Mouse (Mus musculus): ENCODE results near the gene Cacybp. TPM values are rescaled to one million over a fixed set of nuclear protein-coding genes. Genes with fewer than 3 reads are reported as not detected.

The Cacybp gene
- total RNA-seq (2014; fragmentation: Nextera tagmentation) (190 and 235 TPM in 2 replicates), total RNA-seq (2017) (361 and 387 TPM in 2 replicates)

DNA sequence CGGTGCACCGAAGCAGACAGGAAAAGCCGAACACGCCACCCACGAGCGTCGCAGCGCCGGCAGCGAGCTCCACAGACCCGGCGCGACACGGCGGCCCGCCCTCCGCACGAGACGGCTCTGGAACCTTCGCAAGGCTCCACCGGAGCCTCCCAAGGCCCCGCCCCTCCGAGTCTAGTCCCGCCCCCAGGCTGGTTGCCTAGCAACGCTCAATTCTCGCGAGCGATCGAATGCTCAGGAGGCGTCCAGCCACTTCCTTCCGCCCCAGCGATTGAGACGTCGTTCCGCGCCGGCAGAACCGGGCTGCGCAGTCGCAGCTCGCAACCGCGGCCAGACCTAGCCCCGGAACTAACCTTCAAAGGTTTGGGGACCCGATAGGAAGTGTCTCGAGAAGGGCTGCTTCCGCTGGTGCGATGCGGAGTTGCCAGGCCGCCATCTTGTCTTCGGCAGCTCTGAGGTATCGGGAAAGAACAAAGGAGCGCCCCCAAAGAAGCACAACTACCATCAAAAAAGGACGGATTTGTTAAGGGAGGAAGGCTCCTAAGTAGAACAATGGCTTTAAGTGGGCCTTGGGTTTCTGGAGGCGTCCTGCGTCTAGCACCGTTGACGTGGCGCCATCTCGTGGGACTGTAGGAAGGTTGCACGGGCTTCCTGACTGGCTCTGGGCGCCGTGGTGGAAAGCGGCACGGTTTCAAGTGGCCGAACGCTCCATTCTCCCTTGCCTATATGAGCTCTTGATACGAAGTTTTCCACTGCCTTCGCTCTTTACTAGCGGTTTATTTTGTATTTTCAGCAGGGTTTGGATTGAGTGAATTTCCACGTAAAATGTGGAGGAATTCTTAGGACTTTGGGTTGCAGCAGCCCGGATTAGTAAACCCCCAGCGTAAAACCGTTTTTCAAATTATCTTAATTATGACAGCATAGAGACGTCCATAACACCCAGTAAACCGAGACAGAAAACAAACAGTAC is at the start of gene Cacybp:
TSS of gene Cacybp (minus strand) at position 173 of the 967 bp plus-strand sequence.
- ATAC-seq (replicated peaks; ENCODE audit: low FRiP score, low TSS enrichment, poor library complexity, severe bottlenecking) = peak; percentile 90

GRCm38 (mm10) chr1:160262415-160262814 is 49.7 kb upstream of the Cacybp start:
- ATAC-seq (replicated peaks; ENCODE audit: low FRiP score, low TSS enrichment, poor library complexity, severe bottlenecking) = no peak

- ATAC-seq (replicated peaks; ENCODE audit: low FRiP score, low TSS enrichment, poor library complexity, severe bottlenecking) = no peak
Measured at GRCm38 (mm10) chr1:160261849-160262248, 49.2 kb upstream of the Cacybp start.

DNA sequence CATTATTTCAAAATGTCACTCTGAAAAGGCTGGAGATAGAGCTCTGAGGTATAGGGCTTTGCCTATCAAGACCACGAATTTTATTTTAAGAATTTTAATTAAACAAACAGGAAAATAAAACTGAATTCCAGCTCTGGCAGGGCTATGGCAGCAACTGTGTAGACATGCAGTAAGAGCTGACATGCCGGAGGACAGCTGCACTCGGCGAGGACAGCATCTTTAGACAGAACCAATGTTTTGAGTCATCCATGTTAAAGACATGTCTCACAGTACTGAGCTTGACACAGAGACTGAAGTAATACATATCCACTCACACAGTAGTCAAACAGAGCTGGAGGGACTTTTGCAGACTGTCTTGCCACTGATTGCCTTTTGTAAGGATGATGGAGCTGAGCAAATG is 47.9 kb upstream of the Cacybp start:
- no peak for ATAC-seq (replicated peaks; ENCODE audit: low FRiP score, low TSS enrichment, poor library complexity, severe bottlenecking)

DNA sequence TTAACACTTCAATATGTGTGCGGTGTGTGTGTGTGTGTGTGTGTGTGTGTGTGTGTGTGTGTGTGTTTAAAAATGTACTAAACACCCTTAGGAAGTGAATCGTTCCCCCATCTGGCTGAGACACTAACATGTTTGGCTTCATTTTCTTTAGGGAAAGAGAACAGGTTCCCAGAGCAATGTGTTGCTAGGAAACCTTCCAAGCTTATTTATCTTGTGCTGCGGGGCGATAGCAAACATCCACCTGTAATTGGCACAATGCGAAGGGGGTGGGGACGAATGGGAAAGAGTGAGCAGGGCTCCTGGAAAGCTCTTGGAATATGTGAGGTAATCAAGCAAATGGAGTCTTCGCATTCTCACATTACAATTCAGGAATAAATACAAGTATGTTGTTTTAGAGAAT is 47.2 kb upstream of the Cacybp start:
- no peak for ATAC-seq (replicated peaks; ENCODE audit: low FRiP score, low TSS enrichment, poor library complexity, severe bottlenecking)

DNA sequence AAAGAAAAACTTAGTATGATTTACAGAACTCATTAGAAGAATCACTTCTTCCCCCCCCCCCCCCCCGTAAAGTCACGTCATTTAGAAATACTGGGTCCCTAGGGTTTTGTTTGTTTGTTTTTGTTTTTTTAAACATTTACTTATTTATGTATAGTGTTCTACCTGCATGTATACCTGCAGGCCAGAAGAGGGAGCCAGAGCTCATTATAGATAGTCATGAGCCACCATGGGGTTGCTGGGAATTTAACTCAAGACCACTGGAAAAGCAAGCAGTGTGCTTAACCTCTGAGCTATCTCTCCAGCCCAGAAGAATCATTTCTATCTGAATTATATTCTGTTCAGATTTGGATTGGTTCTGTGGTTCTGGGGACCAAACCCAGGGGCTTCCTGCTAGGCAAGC is 40.4 kb upstream of the Cacybp start:
- ATAC-seq (replicated peaks; ENCODE audit: low FRiP score, low TSS enrichment, poor library complexity, severe bottlenecking) = no peak

DNA sequence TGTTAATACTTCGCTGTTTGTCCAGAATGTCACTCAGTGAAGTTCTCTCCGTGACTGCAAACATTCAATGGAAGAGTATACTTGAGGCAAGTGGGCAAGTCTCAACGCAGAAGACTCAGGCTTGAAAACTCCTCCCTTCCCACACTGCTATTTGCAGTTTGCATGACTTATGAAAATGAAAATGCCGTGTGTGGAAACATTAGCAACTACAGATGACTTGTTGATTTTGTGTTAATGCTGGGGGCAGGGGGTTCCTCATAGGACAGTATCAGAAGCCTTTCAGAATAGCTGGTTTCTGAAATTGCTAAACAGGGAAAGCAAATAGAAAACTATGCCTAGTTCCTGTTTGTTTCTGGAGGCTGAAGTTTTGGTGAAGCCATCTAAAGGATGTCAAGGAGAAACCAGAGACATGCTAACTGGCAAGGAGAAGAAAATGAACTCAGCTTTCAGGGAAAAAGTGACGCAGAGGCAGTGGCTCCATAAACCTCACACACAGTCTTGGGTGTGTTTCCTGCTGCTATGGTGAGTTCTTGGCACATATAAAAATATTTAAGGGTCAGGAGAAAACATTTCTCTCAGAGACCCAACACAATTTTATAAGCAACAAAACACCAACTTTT is 38.8 kb upstream of the Cacybp start:
- ATAC-seq (replicated peaks; ENCODE audit: low FRiP score, low TSS enrichment, poor library complexity, severe bottlenecking) = no peak

DNA sequence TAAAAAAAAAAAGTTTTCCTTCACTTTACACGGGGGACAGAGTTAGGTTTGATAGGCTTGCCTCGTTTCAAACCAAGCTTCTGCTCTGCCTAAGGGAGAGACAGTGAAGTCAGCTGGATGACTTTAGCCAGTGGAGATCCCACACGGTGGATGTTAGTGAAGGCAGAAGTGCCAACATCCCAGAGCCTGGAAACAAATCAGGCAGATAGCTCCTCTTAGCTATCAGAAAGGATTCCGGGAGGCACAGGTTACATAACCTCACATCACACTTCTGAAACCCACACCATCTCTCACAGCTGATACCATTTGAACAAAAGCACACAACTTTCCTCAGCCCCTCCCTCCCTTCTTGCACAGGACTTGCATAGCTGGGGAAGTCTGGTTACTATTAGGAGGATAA is 38.1 kb upstream of the Cacybp start:
- ATAC-seq (replicated peaks; ENCODE audit: low FRiP score, low TSS enrichment, poor library complexity, severe bottlenecking) = no peak

- no peak for ATAC-seq (replicated peaks; ENCODE audit: low FRiP score, low TSS enrichment, poor library complexity, severe bottlenecking)
Measured at GRCm38 (mm10) chr1:160249786-160250185, 37.1 kb upstream of the Cacybp start.

DNA sequence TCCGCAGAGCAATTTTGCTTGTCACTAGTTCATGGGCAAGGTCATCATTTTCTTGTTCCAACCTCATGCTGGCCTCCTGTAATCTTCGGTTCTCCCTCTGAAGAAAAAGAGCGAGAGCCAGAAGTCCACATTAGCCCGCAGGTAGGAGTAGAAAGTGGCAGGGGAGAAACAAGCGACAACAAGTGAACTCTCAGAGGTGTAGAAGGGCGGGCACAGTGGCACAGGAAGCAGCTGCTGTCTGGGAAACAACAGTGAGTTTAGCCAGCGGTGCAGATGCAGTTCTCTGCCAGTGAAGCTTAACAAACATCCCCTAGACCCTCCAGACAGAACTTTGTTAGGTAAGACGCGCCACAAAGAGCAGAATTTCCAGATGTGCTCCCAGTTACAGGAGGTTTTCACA is 34.8 kb upstream of the Cacybp start:
- ATAC-seq (replicated peaks; ENCODE audit: low FRiP score, low TSS enrichment, poor library complexity, severe bottlenecking) = no peak

- peak; percentile 75 for ATAC-seq (replicated peaks; ENCODE audit: low FRiP score, low TSS enrichment, poor library complexity, severe bottlenecking)
Measured at GRCm38 (mm10) chr1:160246844-160247243, 34.2 kb upstream of the Cacybp start.

DNA sequence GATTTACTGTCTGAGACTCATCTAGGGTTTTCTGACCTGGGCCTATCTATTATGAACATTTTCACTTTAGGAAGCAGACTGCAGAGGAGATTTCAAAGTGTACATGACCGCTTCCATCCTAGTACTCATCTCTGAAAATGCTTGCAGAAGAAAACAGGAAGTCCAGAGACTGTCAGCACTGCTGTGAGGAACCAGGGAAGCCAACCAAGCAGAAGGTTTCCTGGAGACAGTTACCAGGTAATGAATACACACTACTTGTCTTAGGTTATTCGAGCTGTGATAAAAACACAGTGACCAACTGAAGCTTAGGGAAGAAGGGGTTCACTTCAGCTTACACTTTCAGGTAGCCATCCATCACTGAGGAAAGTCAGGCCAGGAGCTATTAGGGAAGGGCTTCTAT is 33.3 kb upstream of the Cacybp start:
- no peak for ATAC-seq (replicated peaks; ENCODE audit: low FRiP score, low TSS enrichment, poor library complexity, severe bottlenecking)

DNA sequence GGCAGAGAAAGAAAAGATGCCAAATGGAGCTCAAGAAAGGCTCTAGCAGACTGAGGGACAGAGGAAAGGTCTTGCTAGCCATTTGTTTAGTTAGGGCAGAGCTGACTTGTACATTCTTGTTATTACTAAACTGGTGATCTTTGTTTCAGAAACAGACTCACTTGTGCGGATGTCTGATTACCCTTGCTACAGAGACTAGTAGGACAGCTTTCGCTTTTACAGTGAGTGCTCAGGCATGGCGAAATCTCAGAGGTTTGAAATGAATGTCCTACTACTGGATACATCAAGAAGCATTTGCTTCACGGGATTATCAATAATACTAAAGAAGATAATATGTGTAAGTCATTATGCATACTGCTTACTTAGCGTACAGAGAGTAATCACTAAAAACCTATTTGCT is 32.0 kb upstream of the Cacybp start:
- ATAC-seq (replicated peaks; ENCODE audit: low FRiP score, low TSS enrichment, poor library complexity, severe bottlenecking) = no peak

GRCm38 (mm10) chr1:160240091-160240490 is 27.4 kb upstream of the Cacybp start:
- no peak for ATAC-seq (replicated peaks; ENCODE audit: low FRiP score, low TSS enrichment, poor library complexity, severe bottlenecking)

GRCm38 (mm10) chr1:160238852-160239443 is 26.3 kb upstream of the Cacybp start:
- no peak for ATAC-seq (replicated peaks; ENCODE audit: low FRiP score, low TSS enrichment, poor library complexity, severe bottlenecking)

DNA sequence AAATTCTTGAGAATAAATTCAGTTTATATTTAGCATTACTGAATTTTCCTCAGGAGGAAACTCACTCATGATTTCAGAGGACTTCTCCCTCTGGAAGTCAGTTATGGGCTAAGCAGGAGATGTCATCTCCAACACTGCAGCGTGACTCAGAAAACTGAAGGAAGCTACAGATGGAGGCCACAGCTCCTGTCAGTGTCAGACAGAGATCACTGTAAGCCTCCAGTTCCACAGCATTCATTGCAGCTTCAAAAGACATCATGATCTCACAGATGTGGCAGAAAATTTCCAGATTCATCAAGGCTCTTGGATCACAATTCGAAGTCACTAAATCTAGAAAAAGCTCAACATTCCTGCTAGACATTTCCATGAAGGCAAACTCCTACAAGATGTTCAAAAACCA is 25.3 kb upstream of the Cacybp start:
- no peak for ATAC-seq (replicated peaks; ENCODE audit: low FRiP score, low TSS enrichment, poor library complexity, severe bottlenecking)

GRCm38 (mm10) chr1:160233921-160234320 is 21.2 kb upstream of the Cacybp start:
- no peak for ATAC-seq (replicated peaks; ENCODE audit: low FRiP score, low TSS enrichment, poor library complexity, severe bottlenecking)

- ATAC-seq (replicated peaks; ENCODE audit: low FRiP score, low TSS enrichment, poor library complexity, severe bottlenecking) = no peak
Measured at GRCm38 (mm10) chr1:160232113-160232512, 19.4 kb upstream of the Cacybp start.

- ATAC-seq (replicated peaks; ENCODE audit: low FRiP score, low TSS enrichment, poor library complexity, severe bottlenecking) = no peak
Measured at GRCm38 (mm10) chr1:160231013-160231412, 18.3 kb upstream of the Cacybp start.

GRCm38 (mm10) chr1:160227850-160228249 is 15.2 kb upstream of the Cacybp start:
- ATAC-seq (replicated peaks; ENCODE audit: low FRiP score, low TSS enrichment, poor library complexity, severe bottlenecking) = no peak
